Mouse (Mus musculus) small intestine, adult 2 months (tissue): ENCODE measurements around the gene Wnt10a.

ENCODE experiments used
- CTCF ChIP-seq: fragments of 200-500 bp; IDR thresholded peaks from 2 replicates; pipeline ENCODE4 v1.5.1; 2012; ENCODE audit warnings: low read depth, mild to moderate bottlenecking, control low read depth, inconsistent platforms, low read length, moderate library complexity, mixed read lengths; ENCODE audit not compliant: insufficient replicate concordance, insufficient read length; ENCODE audit errors: extremely low read depth
- POLR2A ChIP-seq: fragments of 200-500 bp; IDR thresholded peaks from 2 replicates; pipeline ENCODE4 v1.6.1; 2012; ENCODE audit warnings: low read depth, mild to moderate bottlenecking, control low read depth, inconsistent platforms, low read length, moderate library complexity

GRCm38 (mm10) chr1:74771845-74771930 is 19.6 kb upstream of the Wnt10a start, which contains the start of gene Wnt6:
- TF ChIP-seq CTCF (no peak), POLR2A (no peak)
